29 mouse cellular contexts compared by ENCODE assay signal in genomic region chr14:22192185-22192584, GRCm38 (mm10).
DNase-seq lines count a peak whose midpoint lies in the region; ATAC-seq and TF ChIP-seq lines count a peak whose summit lies in the region.
"Had no signal": no experiment of that assay in that cellular context is flagged by ENCODE, and none has a peak within 500 bp of the region (broad histone marks: within the 10 kb centered on the region; RNA-seq: fewer than 3 reads in every experiment).

No protein-coding gene starts in this region.

- H3K27ac ChIP-seq in midbrain, postnatal 0 days (ENCODE audit: low read depth, low read length) = no peak overlapping the region
- H3K27ac ChIP-seq in midbrain, embryonic 11.5 days (ENCODE audit: low read depth, low read length) = no peak overlapping the region
- no peak overlapping the region for H3K27ac ChIP-seq in hindbrain, embryonic 14.5 days
- no peak overlapping the region for H3K27ac ChIP-seq in forebrain, embryonic 15.5 days (replicated peaks)
- H3K27ac ChIP-seq: forebrain, embryonic 12.5 days; heart, embryonic 10.5 days; heart, embryonic 15.5 days; liver, embryonic 12.5 days had no signal

- no peak overlapping the region for H3K4me3 ChIP-seq in midbrain, postnatal 0 days (ENCODE audit: low read depth, low read length)
- H3K4me3 ChIP-seq in midbrain, embryonic 11.5 days (ENCODE audit: low read depth, low read length) = no peak overlapping the region
- H3K4me3 ChIP-seq in hindbrain, embryonic 14.5 days (replicated peaks; ENCODE audit: low read length) = no peak overlapping the region
- H3K4me3 ChIP-seq in forebrain, embryonic 15.5 days = no peak overlapping the region
- H3K4me3 ChIP-seq: erythroblast, embryonic 14.5 days; forebrain, embryonic 12.5 days; heart, embryonic 10.5 days; heart, embryonic 15.5 days; liver, embryonic 12.5 days; megakaryocyte, embryonic 14.5 days had no signal

- ATAC-seq in midbrain, postnatal 0 days (ENCODE audit: low FRiP score) = no peak
- no peak for ATAC-seq in midbrain, embryonic 11.5 days (ENCODE audit: low FRiP score)
- ATAC-seq in hindbrain, embryonic 14.5 days (ENCODE audit: low FRiP score) = no peak
- ATAC-seq in forebrain, embryonic 15.5 days (replicated peaks) = no peak
- ATAC-seq: CD4-positive, CD25-positive, alpha-beta regulatory T cell, adult 4 months; inflammation-experienced regulatory T-cells, adult 6 months; liver, embryonic 12.5 days; liver, postnatal 0 days; lung, postnatal 0 days had no signal

- peak; percentile 29 for DNase-seq in heart, adult 11 months
- DNase-seq in heart, postnatal 10 days = no peak
- DNase-seq in midbrain, postnatal 0 days (ENCODE audit: low spot score) = peak; percentile 32
- DNase-seq in midbrain, embryonic 11.5 days (ENCODE audit: low spot score, missing footprints) = no peak
- DNase-seq in hindbrain, embryonic 14.5 days (ENCODE audit: low spot score) = peak; percentile 46
- no peak for DNase-seq in yolk sac, embryonic 10.5 days (ENCODE audit: low spot score)
- DNase-seq: adrenal gland, postnatal 25 days; cerebellum, adult 2 months; cerebellum, postnatal 25 days; gastrocnemius, postnatal 10 days; heart, postnatal 36 days; kidney, adult 11 months; layer of hippocampus, postnatal 36 days; left cerebral cortex, postnatal 4 days; liver, postnatal 0 days; lung, postnatal 4 days; midbrain, embryonic 14.5 days; thymus, adult 2 months; thymus, postnatal 36 days had no signal

- no peak overlapping the region for H3K4me2 ChIP-seq in midbrain, postnatal 0 days (ENCODE audit: low read depth, low read length, poor library complexity, severe bottlenecking)
- no peak overlapping the region for H3K4me2 ChIP-seq in midbrain, embryonic 11.5 days
- no peak overlapping the region for H3K4me2 ChIP-seq in hindbrain, embryonic 14.5 days (replicated peaks)
- H3K4me2 ChIP-seq in forebrain, embryonic 15.5 days (replicated peaks) = no peak overlapping the region
- H3K4me2 ChIP-seq: forebrain, embryonic 12.5 days; heart, embryonic 15.5 days; liver, embryonic 12.5 days had no signal

- WGBS in midbrain, postnatal 0 days = 70% methylated on average over 9 of the region's 9 CpGs
- 90% methylated on average over 9 of the region's 9 CpGs for WGBS in midbrain, embryonic 11.5 days
- WGBS in hindbrain, embryonic 14.5 days = 69% methylated on average over 9 of the region's 9 CpGs
- 88% methylated on average over 9 of the region's 9 CpGs for WGBS in forebrain, embryonic 15.5 days

- H3K9ac ChIP-seq in midbrain, postnatal 0 days (replicated peaks; ENCODE audit: low read length, poor library complexity, severe bottlenecking) = no peak overlapping the region
- no peak overlapping the region for H3K9ac ChIP-seq in midbrain, embryonic 11.5 days (ENCODE audit: low read length)
- no peak overlapping the region for H3K9ac ChIP-seq in hindbrain, embryonic 14.5 days
- no peak overlapping the region for H3K9ac ChIP-seq in forebrain, embryonic 15.5 days (replicated peaks)
- H3K9ac ChIP-seq: forebrain, embryonic 12.5 days; heart, embryonic 15.5 days; liver, embryonic 12.5 days; liver, postnatal 0 days had no signal

- intact Hi-C loops in heart, postnatal 10 days (cut with DNase I) = no loop called here

- H3K27me3 ChIP-seq in midbrain, postnatal 0 days (ENCODE audit: insufficient read depth, low read length) = no peaks in the 10 kb centered on the region
- no peaks in the 10 kb centered on the region for H3K27me3 ChIP-seq in midbrain, embryonic 11.5 days (ENCODE audit: control insufficient read depth, insufficient read depth, low read length)
- no peaks in the 10 kb centered on the region for H3K27me3 ChIP-seq in hindbrain, embryonic 14.5 days (ENCODE audit: control insufficient read depth, insufficient read depth, low read length)
- no peaks in the 10 kb centered on the region for H3K27me3 ChIP-seq in forebrain, embryonic 15.5 days
- H3K27me3 ChIP-seq: heart, embryonic 15.5 days; megakaryocyte, embryonic 14.5 days had no signal

- no peaks in the 10 kb centered on the region for H3K36me3 ChIP-seq in midbrain, postnatal 0 days (ENCODE audit: insufficient read depth, low read length)
- no peaks in the 10 kb centered on the region for H3K36me3 ChIP-seq in midbrain, embryonic 11.5 days (ENCODE audit: control insufficient read depth, insufficient read depth, low read length)
- H3K36me3 ChIP-seq in hindbrain, embryonic 14.5 days (replicated peaks; ENCODE audit: control insufficient read depth, insufficient read depth) = no peaks in the 10 kb centered on the region
- H3K36me3 ChIP-seq in forebrain, embryonic 15.5 days = no peaks in the 10 kb centered on the region
- H3K36me3 ChIP-seq: forebrain, embryonic 12.5 days; heart, embryonic 10.5 days; heart, embryonic 15.5 days; liver, embryonic 12.5 days had no signal

- H3K9me3 ChIP-seq in midbrain, postnatal 0 days (ENCODE audit: low read length) = no peaks in the 10 kb centered on the region
- H3K9me3 ChIP-seq in midbrain, embryonic 11.5 days (ENCODE audit: control insufficient read depth, low read length) = no peaks in the 10 kb centered on the region
- H3K9me3 ChIP-seq in hindbrain, embryonic 14.5 days (ENCODE audit: control insufficient read depth, low read length) = no peaks in the 10 kb centered on the region
- no peaks in the 10 kb centered on the region for H3K9me3 ChIP-seq in forebrain, embryonic 15.5 days
- H3K9me3 ChIP-seq: forebrain, embryonic 12.5 days; heart, embryonic 10.5 days; heart, embryonic 15.5 days; liver, embryonic 12.5 days; megakaryocyte, embryonic 14.5 days had no signal

- TF ChIP-seq CTCF in midbrain, postnatal 0 days (IDR thresholded peaks at IDR 0.05) = no peak

- no peaks in the 10 kb centered on the region for H3K4me1 ChIP-seq in midbrain, postnatal 0 days (ENCODE audit: insufficient read depth, low read length)
- 0 out of 2 replicates have a peak, but pooled peaks cover 2% of the 10 kb centered on the region for H3K4me1 ChIP-seq in midbrain, embryonic 11.5 days (ENCODE audit: control insufficient read depth, insufficient read depth, low read length)
- H3K4me1 ChIP-seq in hindbrain, embryonic 14.5 days (replicated peaks; ENCODE audit: control insufficient read depth, insufficient read depth, low read length) = no peaks in the 10 kb centered on the region
- H3K4me1 ChIP-seq in forebrain, embryonic 15.5 days = no peaks in the 10 kb centered on the region
- H3K4me1 ChIP-seq: heart, embryonic 10.5 days; liver, embryonic 12.5 days had no signal

Comparison
In these comparisons a context has a peak if more than half of its experiments do, and no peak if none do; other contexts are left out.
1. DNase-seq: peak in heart, adult 11 months (single experiment), midbrain, postnatal 0 days (single experiment) and hindbrain, embryonic 14.5 days (single experiment); none in heart, postnatal 10 days (0 of 2), midbrain, embryonic 11.5 days (single experiment) and yolk sac, embryonic 10.5 days (single experiment).